Comparison of ENCODE assay signal across 7 mouse cellular contexts in the genomic region with DNA sequence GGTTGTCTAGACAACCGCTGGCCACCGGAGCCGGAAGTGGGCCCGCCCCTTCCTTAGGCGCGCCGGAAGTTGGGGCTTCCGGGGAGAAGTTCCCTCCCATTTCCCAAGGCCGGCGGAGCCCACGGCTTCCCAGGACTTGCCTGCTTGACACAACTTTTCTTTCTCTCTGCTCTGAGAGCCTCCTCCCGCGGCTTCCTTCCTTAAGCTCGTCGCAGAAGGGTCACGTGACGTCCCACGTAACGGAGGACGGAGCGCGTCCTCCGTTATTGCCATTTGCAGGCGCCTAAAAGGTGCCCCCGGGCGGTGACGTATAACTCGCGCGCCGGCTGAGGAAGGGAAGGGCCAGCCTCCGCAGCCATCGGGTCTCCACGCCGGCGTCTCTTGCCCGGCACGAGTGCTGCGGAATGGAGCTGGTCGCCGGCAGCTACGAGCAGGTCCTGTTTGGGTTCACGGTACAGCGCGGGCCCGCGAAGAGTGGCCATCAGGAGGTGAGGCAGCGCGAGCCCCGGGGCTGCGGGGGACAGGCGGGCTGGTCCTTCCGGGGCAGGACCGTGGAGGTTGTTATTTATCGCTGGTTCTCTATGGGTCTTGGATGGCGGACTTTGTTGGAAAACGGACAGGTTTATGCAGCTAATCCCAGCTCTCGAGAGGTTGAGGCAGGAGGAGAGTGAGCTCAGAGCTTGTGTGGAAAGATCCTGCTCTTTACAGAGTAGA. TPM values are rescaled to one million over a fixed set of nuclear protein-coding genes. Genes with fewer than 3 reads are reported as not detected.
DNase-seq lines count a peak whose midpoint lies in the region; ATAC-seq lines count a peak whose summit lies in the region.

Pak1ip1 (plus strand) TSS at position 98 of the 714 bp plus-strand sequence.

- under 1% methylated on average over 58 of the region's 58 CpGs for WGBS in intestine, embryonic 16.5 days
- under 1% methylated on average over 58 of the region's 58 CpGs for WGBS in midbrain, embryonic 11.5 days

- H3K4me2 ChIP-seq in intestine, embryonic 16.5 days (ENCODE audit: low read depth, low read length), result peak within 1 kb of the TSS; percentile 86
- peak within 1 kb of the TSS; percentile 81 for H3K4me2 ChIP-seq in midbrain, embryonic 11.5 days

- 0 out of 2 replicates have a peak, but pooled peaks cover 5% of the 10 kb centered on the region for H3K36me3 ChIP-seq in intestine, embryonic 16.5 days (ENCODE audit: control insufficient read depth, insufficient read depth, low read length)
- 0 out of 2 replicates have a peak, but pooled peaks cover 1% of the 10 kb centered on the region for H3K36me3 ChIP-seq in midbrain, embryonic 11.5 days (ENCODE audit: control insufficient read depth, insufficient read depth, low read length)

- H3K9me3 ChIP-seq in intestine, embryonic 16.5 days (ENCODE audit: control insufficient read depth, low read length), result no peaks in the 10 kb centered on the region
- H3K9me3 ChIP-seq in midbrain, embryonic 11.5 days (ENCODE audit: control insufficient read depth, low read length), result no peaks in the 10 kb centered on the region

- no peaks in the 10 kb centered on the region for H3K27me3 ChIP-seq in intestine, embryonic 16.5 days (replicated peaks; ENCODE audit: control insufficient read depth, insufficient read depth, low read length)
- no peaks in the 10 kb centered on the region for H3K27me3 ChIP-seq in midbrain, embryonic 11.5 days (ENCODE audit: control insufficient read depth, insufficient read depth, low read length)

- ATAC-seq in intestine, embryonic 16.5 days, result peak; percentile 95
- ATAC-seq in midbrain, embryonic 11.5 days (ENCODE audit: low FRiP score), result peak; percentile 96

- H3K9ac ChIP-seq in intestine, embryonic 16.5 days (ENCODE audit: low read depth, low read length), result peak within 1 kb of the TSS; percentile 92
- peak within 1 kb of the TSS; percentile 64 for H3K9ac ChIP-seq in midbrain, embryonic 11.5 days (ENCODE audit: low read length)

- peak within 1 kb of the TSS; percentile 100 for H3K27ac ChIP-seq in intestine, embryonic 16.5 days (ENCODE audit: low read length)
- H3K27ac ChIP-seq in midbrain, embryonic 11.5 days (ENCODE audit: low read depth, low read length), result peak within 1 kb of the TSS; percentile 81

- peak; percentile 95 for DNase-seq in adrenal gland, adult 2 months
- DNase-seq in embryo, embryonic 11.5 days (ENCODE audit: low read depth, low spot score), result peak; percentile 88
- peak; percentile 84 to 92 for DNase-seq in gastrocnemius, postnatal 4 days (ENCODE audit: low spot score in 2 of 2)
- peak; percentile 92 to 97 for DNase-seq in left cerebral cortex, postnatal 36 days (ENCODE audit: low spot score in 2 of 2)
- DNase-seq in midbrain, embryonic 11.5 days (ENCODE audit: low spot score, missing footprints), result peak; percentile 99
- peak; percentile 89 for DNase-seq in skeletal muscle tissue, adult 2 months (ENCODE audit: low read depth, low spot score)

- peaks cover 8% of the 10 kb centered on the region for H3K4me1 ChIP-seq in intestine, embryonic 16.5 days (ENCODE audit: control insufficient read depth, insufficient read depth, low read length)
- H3K4me1 ChIP-seq in midbrain, embryonic 11.5 days (ENCODE audit: control insufficient read depth, insufficient read depth, low read length), result peaks cover 7% of the 10 kb centered on the region

- peak within 1 kb of the TSS; percentile 100 for H3K4me3 ChIP-seq in intestine, embryonic 16.5 days (ENCODE audit: low read length)
- peak within 1 kb of the TSS; percentile 68 for H3K4me3 ChIP-seq in midbrain, embryonic 11.5 days (ENCODE audit: low read depth, low read length)

- intact Hi-C loops in left cerebral cortex, postnatal 36 days (cut with DNase I), result loop anchor here (5.0 kb wide), 1 partner anchor 236 kb away; no protein-coding TSS in a partner anchor

RNA-seq across cellular contexts. Expression of gene Pak1ip1, which starts in this region (rescaled TPM):
- total RNA-seq in adrenal gland, adult 2 months (2021), result 10 to 100 TPM; 50.1 to 61.7 TPM
- 78.6 and 87.0 TPM in 2 replicates for polyA plus RNA-seq in adrenal gland, adult 2 months (2012; rRNA removed)
- 10 to 100 TPM; 32.0 to 33.7 TPM for total RNA-seq in gastrocnemius, postnatal 4 days (2021)
- 82.6 and 87.7 TPM in 2 replicates for polyA plus RNA-seq in intestine, embryonic 16.5 days (2015; fragmentation: Nextera tagmentation; extraction: Ambion mirVana)
- total RNA-seq in left cerebral cortex, postnatal 36 days (2021), result 10 to 100 TPM; 41.3 to 44.2 TPM
- 99.7 and 104 TPM in 2 replicates for polyA plus RNA-seq in midbrain, embryonic 11.5 days (2014; fragmentation: Nextera tagmentation; extraction: Ambion mirVana)

Comparison
In these comparisons a context has a peak if more than half of its experiments do, and no peak if none do; other contexts are left out.
1. Peak in every context shown above with its lines: DNase-seq, ATAC-seq, H3K4me3 ChIP-seq and H3K27ac ChIP-seq.